Mouse (Mus musculus): Measurements from ENCODE around the gene Igdcc3.

GRCm38 (mm10) chr9:65103173-65103752 is 37.7 kb upstream of the Igdcc3 start:
- TF ChIP-seq POLR2A (IDR thresholded peaks at IDR 0.05; ENCODE audit: borderline replicate concordance, extremely low read depth, low read depth, low read length), result no peak
- no peak for TF ChIP-seq CTCF (IDR thresholded peaks at IDR 0.05; ENCODE audit: insufficient read depth, low read length)
